Mouse (Mus musculus): ENCODE data around the gene Olfr921. TPM values are rescaled to one million over a fixed set of nuclear protein-coding genes. Genes with fewer than 3 reads are reported as not detected.

Olfr921 gene
- not detected for total RNA-seq (2021)
- long read RNA-seq, experiment 1, result 0 reads
- long read RNA-seq, experiment 2, result 0 reads

DNA sequence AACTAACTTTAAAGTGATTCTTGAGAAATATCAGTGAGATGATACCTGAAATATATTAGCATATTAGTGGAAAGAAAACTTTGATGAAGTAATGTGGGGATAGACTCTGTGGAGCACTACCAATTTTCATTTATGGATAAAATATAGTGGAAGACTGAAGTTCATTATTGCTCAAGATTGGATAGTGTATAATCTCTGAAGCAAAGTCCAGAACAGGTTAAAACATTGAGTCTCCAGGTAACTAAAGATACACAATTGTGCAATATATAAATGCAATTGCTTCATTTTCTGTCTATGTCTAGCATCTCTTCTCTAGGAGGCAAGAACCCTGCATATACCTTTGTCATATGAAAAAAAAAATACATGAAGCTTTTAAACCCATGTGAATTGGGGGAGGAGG, at the start of gene Olfr921:
TSS of gene Olfr921 (plus strand) at position 301 of the 400 bp plus-strand sequence.
- intact Hi-C loops (cut with DNase I), result no loop called here
- TF ChIP-seq CTCF (IDR thresholded peaks at IDR 0.05), result no peak

DNA sequence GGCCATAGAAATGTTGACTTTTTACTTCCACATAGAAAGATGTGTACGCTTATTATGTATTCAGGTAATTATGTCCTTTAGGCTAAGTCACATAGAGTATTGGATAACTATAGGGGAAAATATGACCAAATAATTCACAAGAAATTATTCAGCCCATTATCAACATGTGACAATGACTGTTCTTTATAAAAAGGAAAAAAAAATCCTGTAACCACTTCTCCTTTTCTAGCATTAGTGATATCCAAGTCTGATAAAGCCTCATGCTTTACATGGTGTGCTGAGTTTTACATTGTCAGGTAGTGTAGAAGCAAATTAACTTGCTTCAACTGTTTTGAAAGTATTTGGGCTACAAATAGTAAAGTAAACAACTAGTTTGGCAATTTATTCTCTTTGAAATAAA, 48.8 kb upstream of the Olfr921 start:
- DNase-seq, result no peak
- no peak for TF ChIP-seq CTCF (IDR thresholded peaks at IDR 0.05)
- Histone ChIP-seq H3K27ac (no peak overlapping the region), H3K4me3 (no peak overlapping the region)
- intact Hi-C loops (cut with DNase I), result no loop called here

More for the DNA sequence above, at the start of gene Olfr921:
- no peak for DNase-seq
- Histone ChIP-seq H3K27ac (no peak within 1 kb of the TSS), H3K4me3 (no peak within 1 kb of the TSS)

DNA sequence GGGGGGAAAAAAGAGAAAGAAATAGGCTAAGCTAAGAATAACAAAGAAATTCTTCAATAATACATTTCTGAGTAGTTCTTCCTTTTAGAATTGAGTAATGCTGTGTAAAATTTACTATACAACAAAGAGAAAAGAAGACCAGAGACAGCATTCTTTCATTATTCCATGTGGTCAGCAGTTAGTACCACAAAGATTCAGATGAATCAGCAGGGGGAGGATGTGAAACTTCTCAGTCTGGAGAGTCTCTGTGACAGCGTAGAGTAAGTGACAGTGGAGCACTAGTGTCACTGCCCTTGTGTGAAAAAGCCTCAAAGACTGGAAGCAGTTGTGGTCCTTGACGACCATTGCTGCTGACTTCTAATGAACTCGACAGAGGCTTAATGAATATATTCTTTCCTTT, 44.6 kb upstream of the Olfr921 start:
- TF ChIP-seq CTCF (IDR thresholded peaks at IDR 0.05), result no peak
- Histone ChIP-seq H3K4me3 (no peak overlapping the region), H3K27ac (no peak overlapping the region)
- DNase-seq, result no peak
- intact Hi-C loops (cut with DNase I), result no loop called here

DNA sequence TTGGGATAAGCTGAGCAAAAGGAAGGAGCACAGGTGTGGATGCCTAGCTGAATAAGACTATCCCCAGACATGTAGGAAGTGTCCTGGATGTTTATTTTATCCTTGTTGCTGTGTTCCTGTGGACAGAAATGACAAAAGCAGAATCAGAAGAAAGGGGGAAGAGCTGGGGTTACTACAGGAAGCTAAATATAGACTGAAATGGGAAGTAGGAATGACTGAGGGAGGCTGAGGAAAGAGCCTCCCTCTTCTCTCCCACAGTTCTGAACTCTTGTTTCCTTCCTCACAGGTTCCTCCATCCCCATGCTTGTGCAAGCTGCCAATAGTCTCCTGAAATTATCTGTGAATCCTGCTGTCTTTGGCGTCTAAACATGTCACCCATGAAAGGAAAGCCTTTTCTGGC, 31.5 kb upstream of the Olfr921 start:
- no peak overlapping the region for H3K4me3 ChIP-seq
- no peak for TF ChIP-seq CTCF (IDR thresholded peaks at IDR 0.05)
- intact Hi-C loops (cut with DNase I), result no loop called here

DNA sequence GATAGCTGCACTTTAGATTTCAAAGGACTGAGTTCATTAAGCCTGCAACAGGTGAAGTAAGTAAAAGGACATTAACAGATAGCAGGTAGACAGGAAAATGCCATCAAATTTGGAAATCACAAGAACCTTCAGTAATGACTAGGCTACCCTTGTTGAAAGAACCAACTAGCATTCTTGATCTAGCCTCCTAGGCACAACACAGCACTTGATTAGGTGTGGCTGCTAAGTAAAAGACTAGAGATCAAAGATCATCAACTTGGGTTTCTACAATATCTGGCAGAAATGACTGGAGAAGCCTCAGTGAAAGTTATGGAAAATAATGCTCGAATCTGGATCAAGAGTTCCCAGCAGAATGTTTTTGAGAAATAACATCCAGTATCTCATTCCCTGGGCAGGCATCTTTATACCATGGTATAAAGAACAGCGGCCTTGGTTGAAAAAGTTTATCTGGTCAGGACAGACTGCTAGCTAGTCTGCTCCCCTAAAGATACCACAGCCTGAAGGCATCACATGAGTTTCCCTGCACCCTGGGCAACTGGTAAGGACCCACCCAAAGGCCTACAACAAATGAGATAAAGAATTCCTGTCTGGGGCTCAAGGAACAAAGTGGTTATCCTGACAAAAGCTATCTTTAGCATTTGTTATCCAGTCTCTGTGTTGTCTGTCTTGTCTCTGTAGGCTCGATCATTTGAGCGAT, 28.1 kb upstream of the Olfr921 start:
- intact Hi-C loops (cut with DNase I), result no loop called here
- TF ChIP-seq CTCF (IDR thresholded peaks at IDR 0.05), result no peak
- Histone ChIP-seq H3K27ac (no peak overlapping the region), H3K4me3 (no peak overlapping the region)
- no peak for DNase-seq

More for the DNA sequence above, 31.5 kb upstream of the Olfr921 start:
- DNase-seq, result no peak
- H3K27ac ChIP-seq, result no peak overlapping the region

DNA sequence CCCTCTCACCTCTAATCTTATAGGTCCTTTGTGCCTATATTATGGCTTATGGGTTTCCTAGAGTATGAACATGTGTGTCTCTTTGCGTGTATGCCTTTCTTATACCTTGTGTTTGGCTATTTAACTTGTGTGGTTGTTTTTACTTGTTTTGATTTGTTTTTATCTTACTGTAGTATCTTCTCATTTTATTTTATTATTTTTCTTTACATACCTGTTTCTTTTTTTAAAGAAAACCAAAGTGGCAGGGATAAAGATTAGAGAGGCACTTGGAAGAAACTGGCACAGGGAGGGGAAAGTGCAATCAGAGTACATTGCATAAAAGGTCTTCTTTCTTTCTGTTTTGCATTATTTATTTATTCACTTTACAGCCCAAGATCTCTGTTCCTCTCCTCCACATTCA, 20.9 kb upstream of the Olfr921 start, which contains the start of gene Olfr920:
TSS of gene Olfr920 (plus strand) at position 301 of the 400 bp plus-strand sequence.
- DNase-seq, result no peak
- H3K4me3 ChIP-seq, result no peak within 1 kb of the TSS
- intact Hi-C loops (cut with DNase I), result no loop called here
- H3K27ac ChIP-seq, result no peak within 1 kb of the TSS
- TF ChIP-seq CTCF (IDR thresholded peaks at IDR 0.05), result no peak

DNA sequence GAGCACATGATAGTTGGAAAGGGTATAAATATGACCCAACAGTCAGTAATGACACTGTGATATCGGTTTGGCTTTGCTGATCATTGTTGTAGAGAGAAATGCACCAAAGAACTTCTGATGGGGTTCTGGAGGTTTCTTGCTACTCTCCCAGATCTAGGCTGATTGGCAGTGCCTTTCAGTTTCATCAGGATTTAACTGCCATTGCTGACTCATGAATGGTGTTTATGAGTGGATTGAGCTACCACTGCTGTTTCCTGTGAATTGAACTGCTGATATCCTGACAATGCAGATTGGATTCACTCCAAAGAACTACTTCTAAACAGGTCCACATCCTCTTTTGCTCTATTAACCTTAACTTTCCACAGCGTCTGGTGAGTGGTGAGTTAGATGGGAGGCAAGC, 19.8 kb downstream of the Olfr921 start:
- no peak for TF ChIP-seq CTCF (IDR thresholded peaks at IDR 0.05)
- intact Hi-C loops (cut with DNase I), result no loop called here
- H3K4me3 ChIP-seq, result no peak overlapping the region
- no peak overlapping the region for H3K27ac ChIP-seq
- no peak for DNase-seq

DNA sequence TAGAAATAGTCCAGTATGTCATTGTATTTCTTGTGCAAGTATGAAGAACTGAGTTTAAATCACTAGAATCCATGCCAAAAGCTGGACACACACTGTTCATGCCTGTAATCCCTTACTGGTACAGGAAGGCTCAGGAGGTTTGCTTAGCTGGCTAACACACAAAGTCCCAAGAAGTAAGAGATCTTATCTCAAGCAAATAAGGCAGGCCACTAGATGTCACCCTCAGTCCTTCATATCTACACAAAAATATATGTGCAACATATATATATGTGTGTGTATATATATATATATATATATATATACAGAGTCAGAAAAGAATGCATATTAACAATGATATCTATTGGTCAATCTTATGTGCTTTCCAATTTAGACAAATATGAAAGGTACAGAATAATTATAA, 32.8 kb downstream of the Olfr921 start:
- H3K27ac ChIP-seq, result no peak overlapping the region
- no peak for TF ChIP-seq CTCF (IDR thresholded peaks at IDR 0.05)
- intact Hi-C loops (cut with DNase I), result no loop called here
- DNase-seq, result no peak
- no peak overlapping the region for H3K4me3 ChIP-seq

DNA sequence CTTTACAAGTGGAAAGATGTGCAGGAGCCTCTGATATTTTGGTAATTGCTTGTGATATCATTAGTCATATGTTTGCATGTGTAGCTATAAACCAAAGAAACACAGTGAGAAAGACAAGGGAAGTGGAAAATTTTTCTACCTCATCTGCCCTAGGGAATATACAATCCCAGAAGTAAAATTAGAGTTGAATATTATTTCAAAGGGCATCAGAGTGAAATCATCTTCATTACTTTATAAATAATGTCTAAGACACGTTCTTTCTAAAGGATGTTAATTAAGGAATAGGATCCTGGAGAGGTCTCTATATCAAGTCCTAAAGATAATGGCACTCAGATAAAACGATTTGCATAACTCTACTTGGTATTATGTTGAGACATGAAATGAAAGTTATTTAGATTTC, 41.4 kb downstream of the Olfr921 start, which contains the start of gene Olfr922:
TSS of gene Olfr922 (plus strand) at position 301 of the 400 bp plus-strand sequence.
- intact Hi-C loops (cut with DNase I), result no loop called here
- no peak within 1 kb of the TSS for H3K4me3 ChIP-seq
- no peak for TF ChIP-seq CTCF (IDR thresholded peaks at IDR 0.05)
- DNase-seq, result no peak
- no peak within 1 kb of the TSS for H3K27ac ChIP-seq

DNA sequence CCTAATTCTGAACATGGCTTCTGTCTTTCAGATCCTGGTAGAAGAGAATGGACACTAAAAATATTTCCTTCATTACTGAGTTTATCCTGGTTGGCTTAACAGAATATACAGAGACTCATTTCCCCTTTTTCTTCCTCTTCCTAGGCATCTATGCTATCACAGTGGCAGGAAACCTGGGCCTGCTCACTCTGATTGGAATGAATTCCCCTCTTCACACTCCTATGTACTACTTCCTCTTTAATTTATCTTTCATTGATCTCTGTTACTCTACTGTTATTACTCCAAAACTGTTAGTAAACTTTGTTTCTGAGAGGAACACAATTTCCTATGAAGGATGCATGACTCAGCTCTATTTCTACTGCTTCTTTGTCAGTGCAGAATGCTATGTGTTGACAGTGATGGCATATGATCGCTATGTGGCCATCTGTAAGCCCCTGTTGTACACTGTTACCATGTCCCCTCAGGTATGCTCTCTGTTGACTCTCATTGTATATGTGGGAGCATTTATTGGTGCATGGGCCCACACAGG, 42.7 kb downstream of the Olfr921 start:
- TF ChIP-seq CTCF (IDR thresholded peaks at IDR 0.05), result no peak
- no peak for DNase-seq
- intact Hi-C loops (cut with DNase I), result no loop called here
- Histone ChIP-seq H3K4me3 (no peak overlapping the region), H3K27ac (no peak overlapping the region)

DNA sequence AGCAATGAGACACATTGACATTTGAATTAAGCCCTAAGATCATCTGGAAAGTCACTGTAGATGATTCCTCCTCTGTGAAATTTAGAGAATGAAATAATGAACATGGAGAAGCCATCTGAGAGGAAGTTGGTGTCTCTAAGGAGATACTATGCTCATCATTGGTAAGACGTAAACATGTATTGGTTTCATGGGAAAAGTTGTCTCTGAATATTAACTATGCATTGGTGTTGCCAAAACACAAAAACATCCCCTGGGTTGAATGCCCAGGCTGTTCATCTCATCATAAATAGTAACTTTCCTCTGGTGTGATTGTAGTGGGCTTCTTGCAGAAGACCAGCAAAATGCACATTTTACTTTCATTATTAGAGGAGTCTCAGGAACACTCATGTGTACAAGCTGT, 53.4 kb downstream of the Olfr921 start, which contains the start of gene Olfr923:
TSS of gene Olfr923 (plus strand) at position 301 of the 400 bp plus-strand sequence.
- DNase-seq, result no peak
- no peak for TF ChIP-seq CTCF (IDR thresholded peaks at IDR 0.05)
- no peak within 1 kb of the TSS for H3K27ac ChIP-seq
- intact Hi-C loops (cut with DNase I), result no loop called here
- no peak within 1 kb of the TSS for H3K4me3 ChIP-seq

Other genes with a start within 250 kb of the Olfr921 start
- not detected for gene Olfr910, start 235.2 kb upstream of the Olfr921 start, total RNA-seq (2021)
- gene Olfr912, start 192.9 kb upstream of the Olfr921 start, total RNA-seq (2021), result not detected
- gene Olfr913, start 180.3 kb upstream of the Olfr921 start, total RNA-seq (2021), result not detected
- gene Olfr914, start 168.0 kb upstream of the Olfr921 start, total RNA-seq (2021), result not detected
- not detected for gene Olfr916, start 113.2 kb upstream of the Olfr921 start, total RNA-seq (2021)
- not detected for gene Olfr917, start 107.2 kb upstream of the Olfr921 start, total RNA-seq (2021)
- gene Olfr918, start 98.5 kb upstream of the Olfr921 start, total RNA-seq (2021), result not detected
- not detected for gene Olfr919, start 69.4 kb upstream of the Olfr921 start, total RNA-seq (2021)
- 10 to 100 TPM; 11.0 to 12.4 TPM for gene Vwa5a, start 54.8 kb upstream of the Olfr921 start, total RNA-seq (2021)
- gene Olfr920, start 20.8 kb upstream of the Olfr921 start, total RNA-seq (2021), result under 1 TPM in 1 of 2 experiments, not detected in 1; 0.06 TPM
- gene Olfr922, start 41.5 kb downstream of the Olfr921 start, total RNA-seq (2021), result not detected
- not detected for gene Olfr923, start 53.5 kb downstream of the Olfr921 start, total RNA-seq (2021)
- not detected for gene Olfr924, start 71.4 kb downstream of the Olfr921 start, total RNA-seq (2021)
- not detected for gene Olfr26, start 82.0 kb downstream of the Olfr921 start, total RNA-seq (2021)
- not detected for gene Olfr926, start 104.1 kb downstream of the Olfr921 start, total RNA-seq (2021)
- gene Olfr930, start 156.7 kb downstream of the Olfr921 start, total RNA-seq (2021), result not detected
- gene Olfr933, start 199.2 kb downstream of the Olfr921 start, total RNA-seq (2021), result not detected
- gene Olfr934, start 215.2 kb downstream of the Olfr921 start, total RNA-seq (2021), result not detected
- not detected for gene Olfr935, start 226.6 kb downstream of the Olfr921 start, total RNA-seq (2021)

All from gastrocnemius, adult 2 months (tissue).